Mouse (Mus musculus): ENCODE measurements around the gene Pkp2.
"Not testable (repeated sequence)": the region's sequence is repeated elsewhere in the genome, so short reads cannot be mapped to it uniquely, and the experiment has no call there.

Pkp2 gene

GRCm38 (mm10) chr16:16213079-16213760 lies at the start of gene Pkp2:
Gene Pkp2 (plus strand): TSS chr16:16213318.
- peak; percentile 56 for DNase-seq (ENCODE audit: low read depth, low spot score)

GRCm38 (mm10) chr16:16197374-16197773 lies 15.7 kb upstream of the Pkp2 start:
- DNase-seq (ENCODE audit: low read depth, low spot score) = no peak

- DNase-seq (ENCODE audit: low read depth, low spot score) = not testable (repeated sequence)
Measured at GRCm38 (mm10) chr16:16201991-16202390, 11.1 kb upstream of the Pkp2 start.

DNA sequence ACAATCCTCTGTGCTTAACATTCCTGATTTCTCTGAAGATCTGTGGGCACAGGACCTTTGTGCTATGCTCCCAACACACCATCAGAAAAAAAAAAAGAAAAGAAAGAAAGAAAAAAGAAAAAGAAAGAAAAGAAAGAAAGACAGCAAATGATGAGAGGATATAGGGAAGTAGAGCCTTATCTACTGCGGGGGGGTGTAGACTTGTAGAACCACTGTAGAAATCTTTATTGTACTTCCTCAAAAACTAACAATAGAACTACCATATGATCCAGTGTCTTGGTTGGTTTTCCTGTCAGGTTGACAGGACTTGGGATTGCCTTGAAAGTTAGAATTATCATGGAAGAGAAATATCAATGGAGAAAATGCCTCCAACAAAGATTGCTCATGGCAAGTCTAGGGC lies 8.5 kb upstream of the Pkp2 start:
- DNase-seq (ENCODE audit: low read depth, low spot score) = no peak

DNA sequence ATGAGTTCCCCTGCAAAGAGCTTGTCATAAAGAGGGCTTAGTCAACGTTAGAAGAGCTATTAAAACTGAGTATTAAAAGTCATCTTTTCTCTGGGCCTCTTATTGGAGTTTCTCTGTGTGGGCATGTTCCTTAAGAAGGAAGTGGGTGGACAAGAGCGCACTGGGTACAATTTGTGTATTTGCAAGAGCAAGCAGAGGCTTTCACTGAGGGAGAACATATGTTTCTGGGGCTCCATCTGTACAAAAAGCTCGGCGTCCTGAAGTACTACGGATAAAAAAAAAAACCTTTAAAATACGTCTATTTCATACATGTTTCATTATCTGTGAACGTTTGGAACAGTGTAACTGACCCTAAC lies 417 bp upstream of the Pkp2 start:
- no peak for DNase-seq (ENCODE audit: low read depth, low spot score)

DNA sequence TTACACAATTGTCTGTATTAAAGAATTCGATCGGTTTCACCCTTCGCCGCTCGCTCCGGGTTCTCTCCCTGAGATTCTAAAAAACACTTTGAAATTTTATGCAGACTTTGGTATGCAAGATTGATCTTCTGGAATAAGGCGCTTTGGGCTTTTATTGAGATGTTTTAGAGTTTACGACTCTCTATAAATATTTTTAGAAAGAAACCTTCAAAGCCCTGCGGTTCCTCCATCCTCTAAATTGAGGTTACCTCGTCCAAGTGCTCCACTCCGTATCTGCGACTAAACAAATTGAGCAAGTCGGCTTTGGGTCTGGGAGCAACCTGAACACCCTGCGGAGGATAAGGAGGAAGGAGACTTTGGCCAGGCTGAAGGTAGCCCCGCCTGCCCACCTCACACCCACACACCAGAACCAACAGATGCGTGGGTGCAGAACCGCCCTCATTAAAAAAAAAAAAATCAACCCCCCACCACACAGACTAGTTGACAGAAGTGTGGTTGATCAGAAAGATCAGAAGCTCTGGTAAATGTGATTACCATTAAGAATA lies 715 bp downstream of the Pkp2 start:
- no peak for DNase-seq (ENCODE audit: low read depth, low spot score)

GRCm38 (mm10) chr16:16215645-16216387 lies 2.7 kb downstream of the Pkp2 start:
- DNase-seq (ENCODE audit: low read depth, low spot score) = no peak

DNA sequence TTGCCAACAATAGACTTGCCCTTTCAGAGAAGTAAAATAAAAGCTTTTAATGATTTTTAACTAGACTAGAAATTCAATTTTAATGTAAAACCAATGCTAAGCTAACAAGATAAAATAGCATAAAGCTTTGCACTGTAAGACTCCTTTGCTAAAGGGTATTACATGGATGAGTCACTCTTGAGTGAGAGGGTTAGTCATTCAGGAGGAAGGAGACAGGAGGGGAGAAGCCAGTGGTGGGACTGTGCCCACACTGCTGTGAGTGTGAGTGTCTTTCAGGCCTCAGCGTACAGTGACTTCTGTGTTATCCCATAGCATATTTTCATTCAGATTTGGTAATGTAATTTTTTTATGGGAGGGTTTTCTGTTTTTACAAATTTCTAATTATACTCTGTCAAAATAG lies 3.8 kb downstream of the Pkp2 start:
- DNase-seq (ENCODE audit: low read depth, low spot score) = no peak

DNA sequence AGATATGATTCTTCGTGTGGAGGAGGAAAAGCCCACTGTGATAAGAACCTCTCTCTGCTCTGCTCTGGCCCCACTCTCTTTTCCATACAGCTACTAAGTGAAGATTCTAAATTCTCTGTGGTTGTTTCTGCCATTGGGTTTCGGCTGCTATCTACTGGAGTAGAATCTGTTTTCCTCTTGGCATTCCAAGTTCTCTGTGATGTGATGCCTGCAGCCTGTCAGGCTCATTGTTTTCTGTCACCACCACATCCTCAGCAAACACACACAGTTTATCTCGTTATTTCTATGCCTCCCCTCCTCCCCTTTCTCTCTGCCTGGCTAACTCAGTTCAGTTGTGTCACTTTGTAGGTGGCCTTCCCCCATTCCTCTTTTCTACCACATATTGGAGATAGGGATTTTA lies 6.7 kb downstream of the Pkp2 start:
- DNase-seq (ENCODE audit: low read depth, low spot score) = no peak

DNA sequence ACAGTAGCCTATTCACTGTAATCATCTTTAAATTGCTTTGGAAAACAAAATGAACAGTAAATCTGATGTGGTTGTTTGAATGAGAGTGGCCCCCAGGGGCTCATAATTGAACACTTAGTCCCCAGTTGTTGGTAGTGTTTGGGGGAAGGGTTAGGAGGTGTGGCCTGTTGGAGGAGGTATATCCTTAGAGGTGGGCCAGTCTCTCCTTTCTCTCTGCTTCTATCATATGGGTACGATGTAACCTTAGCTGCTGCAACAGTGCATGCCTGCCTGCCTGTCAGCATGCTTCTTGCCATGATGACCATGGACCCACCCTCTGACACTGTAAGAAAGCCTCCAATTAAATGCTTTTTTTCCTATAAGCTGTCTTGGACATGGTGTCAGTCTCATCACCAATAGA lies 9.5 kb downstream of the Pkp2 start:
- no peak for DNase-seq (ENCODE audit: low read depth, low spot score)

DNA sequence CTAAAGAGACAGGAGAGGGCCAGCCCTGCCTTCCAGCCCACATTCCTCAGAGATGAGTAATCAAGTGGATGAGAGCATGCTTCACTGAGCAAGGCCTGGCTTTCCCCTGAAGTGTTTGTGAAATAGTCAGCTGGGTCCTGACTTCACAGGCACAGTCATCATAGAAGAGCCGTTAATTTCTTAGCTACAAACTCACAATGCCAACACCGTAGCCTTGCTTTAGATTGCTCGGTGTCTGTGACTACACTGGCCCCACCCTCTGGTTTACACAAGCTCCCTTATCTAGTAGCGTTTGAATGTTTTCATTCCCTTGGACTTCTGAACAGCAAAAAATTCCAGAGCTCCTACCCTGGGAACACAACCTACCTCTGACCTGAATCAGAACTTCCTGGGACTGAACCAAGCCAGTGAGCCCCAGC lies 11.4 kb downstream of the Pkp2 start:
- no peak for DNase-seq (ENCODE audit: low read depth, low spot score)

DNA sequence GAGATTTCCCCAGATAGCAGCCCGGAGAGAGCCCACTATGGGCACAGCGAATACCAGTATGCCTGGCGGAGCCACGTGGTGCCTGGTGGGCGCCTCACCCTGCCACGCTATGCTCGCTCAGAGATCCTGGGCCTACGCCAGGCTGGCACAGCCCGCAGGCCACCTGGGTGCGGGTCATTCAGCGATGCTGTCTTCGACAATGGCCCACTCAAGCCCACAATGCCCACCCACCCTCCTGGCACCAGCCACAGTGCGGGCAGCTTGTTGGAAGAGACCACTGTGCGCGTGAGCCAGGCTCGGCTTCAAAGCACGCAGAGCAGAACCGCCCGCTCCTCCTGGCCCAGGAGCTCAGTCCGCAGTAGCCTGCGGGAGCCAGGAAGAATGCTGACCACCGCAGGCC lies 12.7 kb downstream of the Pkp2 start:
- DNase-seq (ENCODE audit: low read depth, low spot score) = no peak

DNA sequence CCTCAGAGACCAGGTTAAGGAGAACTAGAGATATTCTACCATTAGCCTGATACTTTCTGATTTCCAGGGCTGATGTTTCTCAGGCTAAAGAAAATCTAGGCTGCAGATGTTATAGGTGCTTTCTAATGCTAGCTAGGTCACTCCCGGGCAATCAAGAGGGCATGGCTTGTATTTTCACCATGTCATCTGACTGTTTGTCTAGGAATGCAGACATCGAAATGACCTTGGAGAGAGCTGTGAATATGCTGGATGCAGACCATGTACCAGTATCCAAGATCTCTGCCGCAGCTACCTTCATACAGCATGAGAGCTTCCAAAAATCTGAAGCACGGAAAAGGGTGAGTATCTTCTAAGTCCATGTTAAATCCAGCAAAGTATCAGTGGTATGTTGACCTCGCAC lies 17.3 kb downstream of the Pkp2 start:
- DNase-seq (ENCODE audit: low read depth, low spot score) = no peak

GRCm38 (mm10) chr16:16233919-16234318 lies 20.8 kb downstream of the Pkp2 start:
- no peak for DNase-seq (ENCODE audit: low read depth, low spot score)

DNA sequence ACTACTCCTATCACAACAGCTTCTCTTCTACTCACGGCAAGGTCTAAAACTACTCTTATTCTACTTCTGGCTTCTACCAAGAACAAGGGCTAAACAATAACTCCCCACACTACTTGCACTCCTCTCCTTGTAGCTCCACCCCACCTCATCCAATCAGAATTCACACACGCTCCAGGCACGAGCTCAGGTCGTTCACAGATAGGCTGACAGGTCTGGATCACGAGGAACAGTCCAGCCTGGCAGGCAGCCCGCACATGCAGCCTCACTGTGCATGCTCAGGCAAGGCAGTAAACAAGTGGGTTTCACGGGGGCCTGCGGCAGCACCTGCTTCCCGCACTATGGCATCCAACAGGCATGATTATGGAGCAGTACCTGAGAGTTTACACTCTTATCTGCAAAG lies 23.6 kb downstream of the Pkp2 start:
- DNase-seq (ENCODE audit: low read depth, low spot score) = not testable (repeated sequence)

DNA sequence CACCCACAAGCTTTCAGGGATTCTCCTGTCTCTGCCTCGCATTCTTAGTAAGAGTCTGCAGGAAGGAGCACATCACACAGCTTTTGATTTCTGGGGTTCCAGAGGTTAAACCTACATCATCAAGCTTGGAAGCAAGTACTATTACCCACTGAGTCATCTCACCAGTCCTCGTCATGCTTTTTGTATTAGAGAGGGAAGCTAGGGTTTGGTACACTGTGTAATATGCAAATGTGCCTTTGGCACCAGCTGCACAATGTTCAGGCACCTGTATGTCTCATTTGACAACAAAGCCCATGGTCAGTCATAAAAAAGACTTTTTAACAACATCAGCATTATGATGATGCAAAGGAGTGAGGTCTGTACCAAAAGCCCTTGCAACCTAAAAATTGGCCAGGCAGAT lies 25.2 kb downstream of the Pkp2 start:
- no peak for DNase-seq (ENCODE audit: low read depth, low spot score)

DNA sequence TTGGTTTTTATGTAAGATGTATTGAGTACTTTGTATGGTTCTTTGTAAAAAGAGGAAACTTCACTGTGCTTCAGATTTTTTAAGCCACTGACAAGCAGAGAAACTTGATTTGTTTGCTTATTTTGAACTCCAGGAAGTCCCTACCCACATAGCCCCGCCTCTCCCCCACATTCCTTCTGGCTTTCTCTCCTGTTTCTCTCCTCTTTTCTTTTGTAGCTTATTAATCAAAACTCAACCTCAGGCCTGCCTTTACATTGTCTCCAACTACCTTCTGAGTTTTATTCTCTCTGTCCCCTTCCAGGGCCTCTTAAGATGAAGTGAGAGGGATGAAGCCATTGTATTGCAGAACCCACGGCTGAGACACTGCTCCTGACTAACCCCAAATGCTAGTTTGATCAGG lies 31.6 kb downstream of the Pkp2 start:
- DNase-seq (ENCODE audit: low read depth, low spot score) = no peak

GRCm38 (mm10) chr16:16250470-16250869 lies 37.4 kb downstream of the Pkp2 start:
- no peak for DNase-seq (ENCODE audit: low read depth, low spot score)

GRCm38 (mm10) chr16:16253326-16254074 lies 40.4 kb downstream of the Pkp2 start:
- DNase-seq (ENCODE audit: low read depth, low spot score) = no peak

DNA sequence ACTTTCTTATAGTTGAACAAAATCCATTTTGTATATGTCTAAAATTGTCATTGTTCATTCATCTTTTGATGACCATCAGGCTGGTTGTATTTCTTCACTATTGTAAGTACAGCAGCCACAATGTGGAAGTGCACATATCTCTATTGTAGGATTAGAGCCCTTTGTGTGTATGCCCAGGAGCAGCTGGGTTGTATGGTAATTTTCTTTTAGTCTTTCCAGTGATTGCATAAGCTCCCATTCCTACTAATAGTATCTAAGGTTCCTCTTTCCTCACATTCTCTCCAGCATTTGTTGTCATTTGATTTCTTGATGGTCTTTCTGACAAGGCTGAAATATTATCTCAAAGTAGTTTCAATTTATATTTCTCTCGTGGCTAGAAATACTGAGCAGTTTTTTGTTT lies 42.1 kb downstream of the Pkp2 start:
- no peak for DNase-seq (ENCODE audit: low read depth, low spot score)

DNA sequence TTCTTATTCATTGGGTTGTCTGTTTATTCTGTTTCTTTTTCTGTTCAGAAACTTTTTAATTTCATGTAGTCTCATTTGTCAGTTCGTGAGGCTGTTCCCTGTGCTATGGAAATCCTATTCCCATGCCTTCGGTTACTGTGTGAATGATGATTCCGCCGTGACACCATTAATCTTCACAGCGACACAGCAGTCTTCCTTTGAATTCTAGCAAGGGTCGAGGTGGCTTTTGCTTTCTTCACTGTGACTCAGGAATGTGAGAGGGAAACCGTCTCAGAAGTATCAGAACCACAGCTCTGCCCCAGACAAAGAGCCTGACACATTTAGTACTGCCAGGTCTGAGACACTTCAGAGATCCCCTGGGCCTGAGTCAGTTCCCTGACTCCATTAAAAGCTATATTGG lies 42.8 kb downstream of the Pkp2 start:
- DNase-seq (ENCODE audit: low read depth, low spot score) = no peak

GRCm38 (mm10) chr16:16256672-16257071 lies 43.6 kb downstream of the Pkp2 start:
- DNase-seq (ENCODE audit: low read depth, low spot score) = no peak
